ENCODE assay signal across 8 mouse cellular contexts in genomic region chr17:47630678-47631065, GRCm38 (mm10). TPM values are rescaled to one million over a fixed set of nuclear protein-coding genes. Genes with fewer than 3 reads are reported as not detected.
A peak's percentile ranks its signal among the peaks of the same experiment; 100 is the strongest.
DNase-seq lines count a peak whose midpoint lies in the region; ATAC-seq and TF ChIP-seq lines count a peak whose summit lies in the region.

Usp49 (plus strand) TSS chr17:47630690.

- no peak for TF ChIP-seq CTCF in G1E (IDR thresholded peaks at IDR 0.05; ENCODE audit: low read depth, low read length)

- DNase-seq in kidney, adult 11 months = no peak
- DNase-seq in G1E (ENCODE audit: low spot score) = no peak
- no peak for DNase-seq in forebrain, embryonic 10.5 days (ENCODE audit: extremely low spot score, low spot score)
- DNase-seq in liver, embryonic 13.5 days = no peak
- no peak for DNase-seq in urinary bladder, adult 18-20 months (ENCODE audit: low spot score in 2 of 2)
- DNase-seq in spleen, adult 12 weeks (ENCODE audit: low spot score) = no peak

- no peaks in the 10 kb centered on the region for H3K27me3 ChIP-seq in kidney, embryonic 16.5 days (ENCODE audit: insufficient read depth, low read length)
- H3K27me3 ChIP-seq in G1E (ENCODE audit: insufficient read depth, low read length) = no peaks in the 10 kb centered on the region
- no peaks in the 10 kb centered on the region for H3K27me3 ChIP-seq in forebrain, embryonic 10.5 days (ENCODE audit: poor library complexity, severe bottlenecking)
- no peaks in the 10 kb centered on the region for H3K27me3 ChIP-seq in liver, embryonic 13.5 days

- H3K27ac ChIP-seq in kidney, embryonic 16.5 days (ENCODE audit: low read length) = peak within 1 kb of the TSS; percentile 78
- peak within 1 kb of the TSS; percentile 93 for H3K27ac ChIP-seq in forebrain, embryonic 10.5 days
- H3K27ac ChIP-seq in liver, embryonic 13.5 days = peak within 1 kb of the TSS; percentile 94

- peak within 1 kb of the TSS; percentile 75 for H3K4me3 ChIP-seq in kidney, embryonic 16.5 days (ENCODE audit: low read length)
- peak within 1 kb of the TSS; percentile 76 for H3K4me3 ChIP-seq in G1E (ENCODE audit: low read depth, low read length)
- peak within 1 kb of the TSS; percentile 74 for H3K4me3 ChIP-seq in forebrain, embryonic 10.5 days
- peak within 1 kb of the TSS; percentile 72 for H3K4me3 ChIP-seq in liver, embryonic 13.5 days (replicated peaks)

- H3K4me2 ChIP-seq in kidney, embryonic 16.5 days (replicated peaks; ENCODE audit: low read depth, low read length) = peak within 1 kb of the TSS; percentile 98
- peak within 1 kb of the TSS; percentile 99 for H3K4me2 ChIP-seq in liver, embryonic 13.5 days

- H3K4me1 ChIP-seq in kidney, embryonic 16.5 days (ENCODE audit: insufficient read depth, low read length) = peaks cover 29% of the 10 kb centered on the region
- H3K4me1 ChIP-seq in G1E (ENCODE audit: insufficient read depth, low read depth, low read length) = peaks cover 51% of the 10 kb centered on the region
- H3K4me1 ChIP-seq in forebrain, embryonic 10.5 days = peaks cover 43% of the 10 kb centered on the region
- H3K4me1 ChIP-seq in liver, embryonic 13.5 days (replicated peaks) = peaks cover 61% of the 10 kb centered on the region

- no peaks in the 10 kb centered on the region for H3K9me3 ChIP-seq in kidney, embryonic 16.5 days (ENCODE audit: low read length)
- no peaks in the 10 kb centered on the region for H3K9me3 ChIP-seq in G1E (replicated peaks)
- no peaks in the 10 kb centered on the region for H3K9me3 ChIP-seq in forebrain, embryonic 10.5 days
- no peaks in the 10 kb centered on the region for H3K9me3 ChIP-seq in liver, embryonic 13.5 days (replicated peaks)

- WGBS in kidney, embryonic 16.5 days = 2% methylated on average over 3 of the region's 3 CpGs
- WGBS in forebrain, embryonic 10.5 days = under 1% methylated on average over 3 of the region's 3 CpGs
- 0% methylated on average over 3 of the region's 3 CpGs for WGBS in liver, embryonic 13.5 days (ENCODE audit: insufficient replicate concordance)

- no peak for ATAC-seq in kidney, embryonic 16.5 days (ENCODE audit: low FRiP score, low TSS enrichment)
- no peak for ATAC-seq in G1E (ENCODE audit: extremely low read depth, insufficient number of reproducible peaks, low FRiP score, poor library complexity, severe bottlenecking)
- 0 out of 2 replicates have a peak, but pooled peaks have one; percentile 22 for ATAC-seq in liver, embryonic 13.5 days (ENCODE audit: low read depth)
- no peak for ATAC-seq in megakaryocyte progenitor cell, adult 5-6 weeks (replicated peaks; ENCODE audit: poor library complexity)

- H3K9ac ChIP-seq in kidney, embryonic 16.5 days (replicated peaks; ENCODE audit: low read length) = peak within 1 kb of the TSS; percentile 80
- peak within 1 kb of the TSS; percentile 90 for H3K9ac ChIP-seq in liver, embryonic 13.5 days

- H3K36me3 ChIP-seq in kidney, embryonic 16.5 days (ENCODE audit: insufficient read depth, low read length) = no peaks in the 10 kb centered on the region
- peaks cover 45% of the 10 kb centered on the region for H3K36me3 ChIP-seq in G1E (replicated peaks)
- peaks cover 19% of the 10 kb centered on the region for H3K36me3 ChIP-seq in forebrain, embryonic 10.5 days (replicated peaks)
- H3K36me3 ChIP-seq in liver, embryonic 13.5 days = peaks cover 31% of the 10 kb centered on the region

RNA-seq across cellular contexts. Expression of gene Usp49, which starts in this region (rescaled TPM):
- polyA plus RNA-seq in kidney, embryonic 16.5 days (2015; fragmentation: Nextera tagmentation; extraction: Ambion mirVana) = 3.7 and 5.3 TPM in 2 replicates
- total RNA-seq in G1E (2014; fragmentation: Nextera tagmentation) (16.0 and 41.7 TPM in 2 replicates), G1E (2017) (5.3 and 6.0 TPM in 2 replicates)
- 15.6 and 16.4 TPM in 2 replicates for polyA plus RNA-seq in G1E (2012)
- polyA plus RNA-seq in forebrain, embryonic 10.5 days (2016; fragmentation: Nextera tagmentation; extraction: Ambion mirVana) = 5.0 and 6.0 TPM in 2 replicates
- polyA plus RNA-seq in liver, embryonic 13.5 days (2015; fragmentation: Nextera tagmentation; extraction: Ambion mirVana) = 3.3 and 4.1 TPM in 2 replicates
- 4.8 and 5.9 TPM in 2 replicates for total RNA-seq in megakaryocyte progenitor cell, adult 5-6 weeks (2015)
- 4.5 and 6.4 TPM in 2 replicates for total RNA-seq in megakaryocyte progenitor cell, adult 5-6 weeks (2017)
